Mouse (Mus musculus) liver, embryonic 18 days (tissue): ENCODE data around the gene Olfr523. TPM values are rescaled to one million over a fixed set of nuclear protein-coding genes. Genes with fewer than 3 reads are reported as not detected.

Source experiments
- polyA plus RNA-seq: library from polyadenylated mRNA; depleted of rRNA; stranded (reverse); fragments of >200 nt; gene quantifications from 2 replicates; pipeline ENCODE4 v1.2.3, GENCODE M21; 2012; rRNA removed

Olfr523 gene
- not detected in 2 replicates for polyA plus RNA-seq

DNA sequence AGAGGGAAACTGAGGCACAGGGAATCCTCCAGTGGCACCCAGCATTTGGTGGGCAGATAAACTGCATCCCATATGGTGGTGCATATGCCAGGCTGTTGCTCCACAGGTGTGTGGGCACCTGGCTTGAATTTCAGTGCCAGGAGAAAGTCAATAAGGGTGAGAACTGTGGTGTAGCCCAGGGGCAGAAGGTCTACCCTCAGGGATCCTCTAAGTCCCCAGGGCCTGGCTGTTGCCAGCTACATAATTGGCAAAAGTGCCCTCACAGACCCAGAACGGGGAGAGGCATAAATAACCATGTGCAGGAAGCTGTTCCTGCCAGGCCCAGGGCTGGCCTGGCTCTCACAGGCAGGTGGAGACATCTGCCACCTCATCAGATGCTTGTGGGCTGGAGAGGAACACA lies at the start of gene Olfr523:
Gene Olfr523, plus strand, starts transcription at position 282 of the 400 bp plus-strand sequence.

GRCm38 (mm10) chr7:140137135-140138020 lies 35.6 kb upstream of the Olfr523 start, which contains the start of gene Mtg1:
Mtg1 (plus strand) TSS chr7:140137564.

DNA sequence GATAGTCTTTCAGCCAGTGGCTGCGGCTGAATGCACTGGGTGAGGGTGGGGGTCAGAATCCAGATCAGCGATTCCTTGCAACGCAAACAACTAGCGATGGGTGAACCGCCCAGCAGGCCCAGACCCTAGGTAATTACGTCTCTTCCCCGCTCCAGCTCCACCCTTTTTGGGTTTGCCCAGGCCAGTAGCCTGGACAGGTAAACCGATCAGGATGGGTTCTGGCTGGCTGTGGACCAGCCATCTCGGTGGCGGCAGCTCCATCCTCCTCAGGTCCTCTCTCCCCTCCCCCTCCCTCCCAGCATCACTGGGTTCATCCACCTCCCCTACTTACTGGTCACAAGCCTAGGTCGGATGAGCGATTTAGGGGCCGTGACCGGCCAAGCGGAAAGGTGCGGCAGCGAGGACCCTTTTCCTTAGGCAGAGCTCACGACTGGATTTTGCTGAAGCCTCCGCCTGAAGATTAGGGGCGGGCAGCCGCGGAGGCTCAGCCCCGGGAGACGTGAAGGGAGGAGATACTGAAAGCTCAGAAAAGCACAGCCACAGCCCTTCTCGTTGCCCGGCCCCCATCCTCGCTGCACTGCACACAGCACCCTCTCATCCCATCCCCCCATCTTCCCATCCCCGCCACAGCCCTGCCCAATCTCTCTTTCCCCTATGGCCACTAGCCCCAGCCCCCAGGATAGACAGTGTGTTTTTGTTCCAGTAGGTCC lies 18.6 kb upstream of the Olfr523 start, which contains the start of gene Sprn:
Gene Sprn, minus strand, starts transcription at position 660 of the 710 bp plus-strand sequence.

GRCm38 (mm10) chr7:140164664-140165063 lies 8.4 kb upstream of the Olfr523 start, which contains the start of gene Olfr522:
Olfr522 (minus strand) TSS chr7:140164764.

DNA sequence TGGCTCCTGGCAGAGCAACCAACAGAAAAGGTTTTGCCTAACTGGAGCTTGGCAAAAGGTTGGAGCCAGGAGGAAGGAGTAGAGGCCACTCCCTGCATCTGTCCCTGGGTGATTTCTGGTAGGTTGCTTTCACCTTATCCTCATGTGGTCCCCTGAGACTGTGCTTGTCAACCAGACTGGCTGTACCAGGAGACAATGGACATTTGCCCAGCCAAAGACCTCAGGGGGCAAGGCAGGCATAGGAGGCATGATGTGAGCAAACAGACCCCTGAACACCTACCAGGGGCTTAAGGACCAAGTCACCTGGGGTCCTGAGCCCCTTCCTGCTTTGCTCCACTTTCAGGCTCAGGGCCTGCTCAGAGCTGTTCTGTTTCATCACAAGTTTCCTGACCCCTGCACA lies 32.8 kb downstream of the Olfr523 start, which contains the start of gene Olfr524:
Gene Olfr524, minus strand, starts transcription at position 101 of the 400 bp plus-strand sequence.

DNA sequence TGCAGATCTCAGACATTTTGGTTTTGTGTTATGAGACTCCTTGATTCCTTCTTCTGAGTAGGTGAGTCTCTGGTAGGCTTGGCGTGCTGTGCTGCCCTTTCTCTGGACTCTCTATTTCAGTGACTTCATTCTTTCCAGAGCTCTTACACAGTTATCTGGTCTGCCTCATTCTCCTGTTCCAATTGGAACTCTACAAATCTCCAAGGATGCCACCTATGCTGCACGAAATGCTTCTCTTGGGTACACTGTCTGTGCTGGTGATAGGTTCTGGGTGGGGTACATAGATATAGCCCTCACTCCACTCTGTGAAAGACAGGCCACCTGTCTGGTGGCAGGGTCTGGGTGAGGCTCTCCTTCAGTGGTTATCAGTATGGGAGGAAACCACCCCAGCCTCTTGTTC lies 45.0 kb downstream of the Olfr523 start, which contains the start of gene Cd163l1:
Gene Cd163l1, plus strand, starts transcription at position 301 of the 400 bp plus-strand sequence.

Other genes starting within 250 kb of the Olfr523 start
- gene Utf1, start 229.4 kb upstream of the Olfr523 start, polyA plus RNA-seq: not detected in 2 replicates
- 0.02 and 0.03 TPM in 2 replicates for gene 6430531B16Rik, start 194.5 kb upstream of the Olfr523 start, polyA plus RNA-seq
- 4.0 and 5.6 TPM in 2 replicates for gene Adam8, start 180.7 kb upstream of the Olfr523 start, polyA plus RNA-seq
- gene Zfp511, start 136.8 kb upstream of the Olfr523 start, polyA plus RNA-seq: 23.0 and 29.2 TPM in 2 replicates
- gene Tubgcp2, start 136.5 kb upstream of the Olfr523 start, polyA plus RNA-seq: 12.7 and 13.4 TPM in 2 replicates
- not detected in 2 replicates for gene Msx3, start 124.1 kb upstream of the Olfr523 start, polyA plus RNA-seq
- gene Caly, start 90.7 kb upstream of the Olfr523 start, polyA plus RNA-seq: 0.10 and 0.16 TPM in 2 replicates
- 0.13 and 2.6 TPM in 2 replicates for gene Prap1, start 79.8 kb upstream of the Olfr523 start, polyA plus RNA-seq
- 41.2 and 46.1 TPM in 2 replicates for gene Fuom, start 70.8 kb upstream of the Olfr523 start, polyA plus RNA-seq
- 23.8 and 27.8 TPM in 2 replicates for gene Paox, start 57.4 kb upstream of the Olfr523 start, polyA plus RNA-seq
- gene Echs1, start 56.7 kb upstream of the Olfr523 start, polyA plus RNA-seq: 112 and 123 TPM in 2 replicates
- 15.7 and 16.2 TPM in 2 replicates for gene Mtg1, start 35.7 kb upstream of the Olfr523 start, polyA plus RNA-seq
- 0.01 and 0.04 TPM in 2 replicates for gene Sprn, start 18.3 kb upstream of the Olfr523 start, polyA plus RNA-seq
- not detected in 2 replicates for gene Olfr522, start 8.5 kb upstream of the Olfr523 start, polyA plus RNA-seq
- gene Olfr524, start 32.7 kb downstream of the Olfr523 start, polyA plus RNA-seq: not detected in 2 replicates
- 0.05 and 0.06 TPM in 2 replicates for gene Cd163l1, start 45.0 kb downstream of the Olfr523 start, polyA plus RNA-seq
- gene 5830411N06Rik, start 74.1 kb downstream of the Olfr523 start, polyA plus RNA-seq: 0.01 TPM in 1 of 2 replicates, not detected in the other
- gene Olfr525, start 147.6 kb downstream of the Olfr523 start, polyA plus RNA-seq: not detected in 2 replicates
- not detected in 2 replicates for gene Olfr527, start 160.8 kb downstream of the Olfr523 start, polyA plus RNA-seq
- gene Olfr60, start 188.5 kb downstream of the Olfr523 start, polyA plus RNA-seq: not detected in 2 replicates
- not detected in 2 replicates for gene Olfr530, start 203.1 kb downstream of the Olfr523 start, polyA plus RNA-seq
- not detected in 2 replicates for gene Olfr531, start 229.7 kb downstream of the Olfr523 start, polyA plus RNA-seq
- not detected in 2 replicates for gene Olfr532, start 248.4 kb downstream of the Olfr523 start, polyA plus RNA-seq